Mouse (Mus musculus): ENCODE measurements around the gene Casc3.

Casc3 gene

GRCm38 (mm10) chr11:98836128-98836527 is 31.4 kb downstream of the Casc3 start:
- DNase-seq (ENCODE audit: low spot score) = no peak

DNA sequence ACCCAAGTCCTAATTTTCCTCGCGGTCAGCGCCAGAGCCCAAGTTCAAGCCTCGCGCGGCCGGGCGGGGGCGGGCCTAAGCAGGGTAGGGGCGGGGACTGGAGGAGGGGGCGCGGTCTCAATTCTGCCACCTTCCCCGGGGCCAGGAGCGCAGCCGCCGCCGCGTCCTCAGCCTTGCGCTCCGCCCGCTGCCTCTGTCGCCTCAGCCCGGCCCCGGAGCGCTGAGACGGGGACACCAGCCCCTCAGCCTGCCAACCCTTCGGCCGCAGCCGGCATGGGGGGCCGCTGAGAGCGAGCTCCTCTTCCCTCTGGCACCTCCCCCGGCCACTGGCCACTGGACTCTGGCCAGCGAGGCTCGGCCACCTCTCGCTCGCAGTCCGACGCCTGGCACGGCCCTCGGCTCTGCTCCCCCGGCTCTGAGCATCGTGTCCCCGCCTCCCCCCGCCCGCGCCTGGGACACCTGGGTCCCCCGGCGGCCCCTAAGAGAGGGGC is 32.0 kb downstream of the Casc3 start, which contains the start of gene Rapgefl1:
Gene Rapgefl1, plus strand, starts transcription at position 135 of the 491 bp plus-strand sequence.
- peak; percentile 62 for DNase-seq (ENCODE audit: low spot score)

GRCm38 (mm10) chr11:98837231-98837704 is 32.6 kb downstream of the Casc3 start:
- no peak for DNase-seq (ENCODE audit: low spot score)

GRCm38 (mm10) chr11:98837917-98838316 is 33.2 kb downstream of the Casc3 start:
- DNase-seq (ENCODE audit: low spot score) = no peak

DNA sequence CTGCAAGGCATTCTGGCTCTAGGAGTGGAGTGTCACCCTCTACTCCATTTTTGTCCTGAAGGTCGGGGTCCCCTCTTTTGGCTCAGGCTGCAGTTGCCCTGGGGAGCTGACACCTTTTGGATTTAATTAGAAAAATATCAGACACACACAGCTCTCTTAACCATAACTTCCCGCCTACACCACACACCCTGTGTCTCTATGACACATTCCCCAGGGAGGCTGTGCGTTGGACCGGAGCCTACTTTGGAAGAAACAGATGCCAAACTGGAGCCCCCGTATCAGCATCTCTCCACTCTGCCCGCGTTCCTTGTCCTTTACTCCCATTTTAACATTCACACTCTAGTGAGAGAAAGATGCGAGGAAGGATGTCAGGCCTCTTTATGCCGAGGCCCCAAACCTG is 33.8 kb downstream of the Casc3 start:
- DNase-seq (ENCODE audit: low spot score) = no peak

DNA sequence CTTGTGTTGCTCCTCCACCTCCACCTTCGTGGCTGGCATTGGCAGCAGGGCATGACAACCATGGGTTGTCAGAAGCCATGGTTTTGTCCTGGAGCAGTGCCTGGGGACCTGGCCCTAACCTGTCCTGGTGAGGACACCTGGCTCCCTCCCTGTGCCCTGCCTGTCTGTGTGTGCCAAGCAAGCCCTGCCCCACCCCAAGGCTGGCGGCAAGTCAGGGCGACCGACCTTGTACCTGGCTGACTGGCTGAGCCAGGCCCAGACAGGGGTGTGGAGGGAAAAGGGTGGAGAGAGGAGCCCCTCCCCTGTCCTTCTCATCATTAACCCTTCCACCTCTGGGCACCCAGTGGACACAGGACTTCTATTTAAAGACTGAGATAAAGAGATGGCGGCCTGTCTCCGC is 34.7 kb downstream of the Casc3 start:
- no peak for DNase-seq (ENCODE audit: low spot score)

- no peak for DNase-seq (ENCODE audit: low spot score)
These were observed 35.2 kb downstream of the Casc3 start for GRCm38 (mm10) chr11:98839897-98840296.

DNA sequence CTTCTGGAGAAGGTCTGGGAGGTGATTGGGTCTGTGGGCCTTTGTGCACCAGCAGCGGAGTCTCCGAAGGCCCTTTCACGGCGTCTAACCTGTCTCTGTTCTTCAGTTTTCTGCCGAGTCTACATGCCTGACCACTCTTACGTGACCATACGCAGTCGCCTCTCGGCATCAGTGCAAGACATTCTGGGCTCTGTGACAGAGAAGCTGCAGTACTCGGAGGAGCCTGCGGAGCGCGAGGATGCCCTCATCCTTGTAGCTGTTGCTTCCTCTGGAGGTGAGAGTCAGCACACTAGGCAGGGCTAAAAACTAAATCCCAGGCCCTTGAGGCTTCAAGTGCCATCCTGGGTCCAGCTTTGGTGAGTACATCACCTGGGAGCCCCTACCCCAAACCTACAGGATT is 41.3 kb downstream of the Casc3 start:
- DNase-seq (ENCODE audit: low spot score) = no peak

GRCm38 (mm10) chr11:98846865-98847604 is 42.3 kb downstream of the Casc3 start:
- no peak for DNase-seq (ENCODE audit: low spot score)

DNA sequence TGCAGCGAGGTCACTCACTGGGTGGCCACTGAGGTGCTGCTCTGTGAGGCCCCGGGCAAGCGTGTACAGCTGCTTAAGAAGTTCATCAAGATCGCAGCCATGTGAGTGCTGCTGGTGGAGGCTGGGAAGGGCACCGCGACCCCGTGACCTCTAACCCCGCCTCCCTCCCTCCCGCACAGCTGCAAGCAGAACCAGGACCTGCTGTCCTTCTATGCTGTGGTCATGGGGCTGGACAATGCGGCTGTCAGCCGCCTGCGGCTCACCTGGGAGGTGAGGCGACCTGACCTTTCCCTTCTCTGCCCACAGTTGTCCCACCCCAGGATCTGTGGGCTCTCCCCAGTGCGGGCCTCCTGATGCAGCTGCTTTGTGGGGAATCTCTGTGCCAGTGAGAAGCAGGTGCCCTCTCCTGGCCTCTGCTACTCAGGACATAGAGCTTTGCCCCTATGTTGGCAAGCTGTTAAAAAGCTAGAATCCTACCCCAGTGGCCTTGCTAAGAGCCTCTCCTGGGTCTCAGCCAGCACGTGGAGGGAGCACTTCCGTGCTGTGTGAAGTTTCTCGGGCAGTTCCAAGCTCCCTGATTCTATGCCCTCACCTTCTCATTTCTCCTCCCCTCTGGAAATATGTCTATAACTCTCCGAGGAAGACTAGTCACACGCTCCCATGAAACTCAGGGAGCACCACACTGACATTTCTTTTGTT is 44.6 kb downstream of the Casc3 start:
- no peak for DNase-seq (ENCODE audit: low spot score)

- DNase-seq (ENCODE audit: low spot score) = no peak
These were observed 45.7 kb downstream of the Casc3 start for GRCm38 (mm10) chr11:98850100-98851093.

DNA sequence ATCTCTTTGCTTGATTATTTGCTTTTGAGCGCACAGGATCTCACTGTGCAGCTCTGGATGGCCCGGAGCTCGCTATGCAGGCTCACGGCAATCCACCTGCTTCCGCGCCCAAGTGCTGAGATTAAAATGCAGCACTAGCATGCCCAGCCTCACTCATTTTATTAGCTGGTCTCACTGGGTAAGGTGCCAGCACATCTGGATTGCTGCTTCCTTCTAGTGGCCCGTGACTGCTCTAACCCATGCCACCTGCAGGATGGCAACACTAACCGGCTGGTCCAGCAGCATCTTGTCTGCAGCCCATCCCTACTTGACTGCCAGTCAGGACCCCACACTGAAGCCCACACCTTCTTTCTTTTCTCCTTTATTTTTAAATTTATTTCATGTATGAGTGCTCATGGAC is 49.4 kb downstream of the Casc3 start:
- DNase-seq (ENCODE audit: low spot score) = no peak

DNA sequence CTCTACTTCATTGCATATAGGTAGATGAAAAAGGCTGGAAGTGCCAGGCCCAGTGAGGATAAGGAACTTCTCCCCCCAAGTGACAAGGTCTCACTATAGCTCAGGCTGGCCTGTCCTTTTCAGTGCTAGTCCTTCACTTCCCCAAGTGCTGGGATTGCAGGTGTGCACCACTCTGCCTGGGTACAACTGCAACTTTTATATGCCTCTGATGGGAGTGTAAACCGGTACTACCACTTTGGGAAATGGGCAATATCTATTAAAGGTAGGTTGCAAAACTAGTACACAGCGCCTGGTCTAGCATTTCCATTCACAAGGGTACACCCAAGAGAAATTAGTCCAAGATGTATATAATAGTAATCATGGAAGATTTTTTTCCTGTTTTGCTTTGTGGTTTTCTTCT is 50.0 kb downstream of the Casc3 start:
- DNase-seq (ENCODE audit: low spot score) = no peak

GRCm38 (mm10) chr11:98858759-98859731 is 54.3 kb downstream of the Casc3 start:
- peak; percentile 82 for DNase-seq (ENCODE audit: low spot score)

DNA sequence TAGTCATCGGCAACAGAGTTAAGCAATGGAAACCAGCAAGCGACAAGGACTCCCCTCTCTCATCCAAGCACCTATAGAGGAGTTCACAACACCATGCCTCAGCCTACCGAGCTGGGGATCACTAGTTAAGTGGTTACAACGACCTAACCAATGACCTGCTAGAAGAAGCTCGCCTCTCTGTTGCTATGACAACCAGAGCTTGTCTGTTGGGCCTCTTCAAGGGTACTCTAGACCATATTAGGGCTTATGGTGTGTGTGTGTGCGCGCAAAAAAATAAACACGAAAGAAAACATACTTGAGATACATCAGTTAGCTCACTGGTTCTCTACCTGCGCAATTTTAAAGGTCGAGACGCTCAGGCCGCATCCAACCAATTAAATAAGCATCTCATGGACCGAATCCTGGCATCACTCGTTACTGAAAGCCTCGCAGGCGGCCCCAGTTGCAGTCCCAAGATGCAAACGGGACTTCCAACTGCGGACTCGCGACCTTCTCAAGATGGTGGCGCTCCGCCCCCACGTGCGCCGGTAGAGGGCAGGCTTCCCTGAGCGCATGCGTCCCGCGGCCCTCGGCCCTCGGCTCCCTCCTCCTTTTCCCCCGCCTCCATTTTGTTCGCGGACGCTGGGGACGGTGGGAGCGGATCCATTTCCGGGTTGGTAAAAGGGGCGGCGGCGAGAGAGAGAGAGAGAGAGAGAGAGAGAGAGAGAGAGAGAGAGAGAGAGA is 58.5 kb downstream of the Casc3 start, which contains the start of gene Wipf2:
Gene Wipf2, plus strand, starts transcription at position 611 of the 723 bp plus-strand sequence.
- peak; percentile 92 for DNase-seq (ENCODE audit: low spot score)

DNA sequence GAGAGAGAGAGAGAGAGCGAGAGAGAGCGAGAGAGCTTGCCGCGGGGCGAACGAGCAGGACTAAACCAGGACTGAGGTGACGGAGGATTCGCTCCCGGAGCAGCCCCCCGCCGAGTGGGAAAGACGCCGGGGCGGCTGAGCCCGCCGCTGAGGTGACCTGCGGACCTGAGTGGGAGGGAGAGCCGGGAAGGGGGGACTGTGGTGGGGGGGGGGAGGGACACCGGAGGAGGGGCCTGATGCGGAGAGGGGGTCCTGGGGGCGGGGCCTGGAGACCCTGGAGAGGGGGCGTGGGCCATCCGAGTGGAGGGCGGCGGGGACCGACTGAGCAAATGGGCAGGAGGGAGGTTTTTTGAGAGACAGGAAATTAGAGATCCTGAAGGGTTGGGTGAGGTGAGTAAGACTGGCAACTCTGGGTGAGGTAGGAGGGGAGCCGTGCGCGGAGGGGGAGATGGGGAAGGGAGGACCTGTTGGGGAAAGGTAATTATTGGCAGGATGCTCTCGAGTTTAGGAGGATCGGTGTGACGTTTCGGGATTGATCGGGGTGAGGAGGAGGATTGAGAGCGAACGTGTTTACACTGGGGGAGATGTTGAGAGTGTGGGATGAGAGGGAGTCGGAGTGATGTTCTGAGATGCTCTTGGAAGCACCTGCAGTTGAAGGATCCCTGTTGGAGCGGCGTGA is 59.2 kb downstream of the Casc3 start:
- no peak for DNase-seq (ENCODE audit: low spot score)

DNA sequence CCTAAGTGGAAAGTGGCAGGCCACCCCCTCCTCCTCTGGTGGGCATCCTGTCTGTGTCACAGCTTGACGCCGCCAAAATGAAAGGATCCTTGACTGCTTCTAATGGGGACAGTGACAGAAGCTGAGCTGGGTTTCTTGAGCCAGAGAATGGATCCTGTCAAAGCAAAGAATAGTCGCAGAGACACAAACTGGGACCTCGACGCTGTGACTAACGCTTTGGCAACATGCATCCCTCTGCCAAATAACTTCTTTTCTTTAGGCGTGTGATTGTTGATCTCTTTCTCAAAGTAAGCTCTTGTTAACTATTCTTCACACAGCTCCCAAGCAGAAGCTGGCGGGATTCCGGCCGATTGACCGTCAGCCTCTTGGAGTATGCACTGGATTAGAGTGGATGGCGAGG is 62.6 kb downstream of the Casc3 start:
- no peak for DNase-seq (ENCODE audit: low spot score)

GRCm38 (mm10) chr11:98869906-98870305 is 65.2 kb downstream of the Casc3 start:
- DNase-seq (ENCODE audit: low spot score) = no peak

DNA sequence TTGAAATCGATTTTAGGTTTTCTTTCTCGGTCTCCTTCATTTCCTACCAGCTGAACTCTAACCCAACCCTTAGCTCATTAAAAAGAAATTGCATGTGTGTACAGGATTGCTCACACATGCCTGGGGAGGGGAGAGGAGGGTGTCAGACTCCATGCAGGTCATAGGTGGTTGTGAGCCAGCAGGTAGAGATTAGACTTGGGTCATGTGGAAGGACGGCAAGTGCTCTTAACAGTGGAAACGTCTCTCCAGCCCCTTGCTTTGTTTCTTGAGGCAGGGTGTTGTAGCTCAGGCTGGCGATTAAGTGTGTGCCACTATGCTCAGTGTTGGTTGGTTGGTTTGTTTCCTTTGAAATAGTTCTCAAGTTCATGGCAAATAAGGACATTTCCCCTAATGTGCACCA is 66.1 kb downstream of the Casc3 start:
- no peak for DNase-seq (ENCODE audit: low spot score)

Data from ovary, postnatal 10 days (tissue).